Comparison of ENCODE assay signal across 10 mouse cellular contexts in the genomic region with DNA sequence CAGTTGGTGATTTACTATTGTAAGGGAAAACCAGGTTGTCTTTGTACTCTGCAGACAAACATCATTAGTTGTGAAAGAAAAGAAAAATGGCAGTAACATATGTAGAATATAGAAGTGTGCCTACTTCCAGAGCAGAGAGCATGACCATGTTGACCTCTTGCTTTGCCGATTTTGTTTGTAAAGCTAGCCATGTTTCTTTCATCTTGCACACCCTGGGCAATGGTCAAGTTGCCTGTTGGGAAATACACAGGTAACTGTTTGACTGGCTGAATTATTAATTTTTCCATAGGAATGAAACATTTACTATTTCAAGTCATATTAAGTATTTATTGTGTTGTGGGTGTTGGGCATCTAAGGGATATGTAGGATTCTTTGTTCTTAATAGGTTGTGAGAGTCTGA. TPM values are rescaled to one million over a fixed set of nuclear protein-coding genes. Genes with fewer than 3 reads are reported as not detected.
DNase-seq lines count a peak whose midpoint lies in the region; ATAC-seq and TF ChIP-seq lines count a peak whose summit lies in the region.
"Had no signal": no experiment of that assay in that cellular context is flagged by ENCODE, and none has a peak within 500 bp of the region (broad histone marks: within the 10 kb centered on the region; RNA-seq: fewer than 3 reads in every experiment).

No protein-coding gene starts in this region.

- peak overlapping the region; percentile 98 for H3K4me3 ChIP-seq in heart, embryonic 10.5 days
- H3K4me3 ChIP-seq in embryonic facial prominence, embryonic 12.5 days = peak overlapping the region; percentile 86
- H3K4me3 ChIP-seq in hindbrain, postnatal 0 days (ENCODE audit: low read length) = peak overlapping the region; percentile 69
- H3K4me3 ChIP-seq in midbrain, embryonic 11.5 days (ENCODE audit: low read depth, low read length) = peak overlapping the region; percentile 93

- no peak overlapping the region for H3K27ac ChIP-seq in heart, embryonic 10.5 days
- 0 out of 2 replicates have a peak overlapping the region, but pooled peaks have one; percentile 6 for H3K27ac ChIP-seq in embryonic facial prominence, embryonic 12.5 days
- no peak overlapping the region for H3K27ac ChIP-seq in hindbrain, postnatal 0 days
- no peak overlapping the region for H3K27ac ChIP-seq in midbrain, embryonic 11.5 days (ENCODE audit: low read depth, low read length)

- no peak overlapping the region for H3K9ac ChIP-seq in embryonic facial prominence, embryonic 12.5 days
- no peak overlapping the region for H3K9ac ChIP-seq in hindbrain, postnatal 0 days (replicated peaks; ENCODE audit: low read length)
- peak overlapping the region; percentile 96; the same call in 1 of the 2 replicates for H3K9ac ChIP-seq in midbrain, embryonic 11.5 days (ENCODE audit: low read length)

- ATAC-seq in embryonic facial prominence, embryonic 12.5 days (ENCODE audit: insufficient number of reproducible peaks, insufficient read depth, low FRiP score, low TSS enrichment) = no peak
- ATAC-seq in hindbrain, postnatal 0 days = no peak
- no peak for ATAC-seq in midbrain, embryonic 11.5 days (ENCODE audit: low FRiP score)

- H3K36me3 ChIP-seq in heart, embryonic 10.5 days = no peaks in the 10 kb centered on the region
- H3K36me3 ChIP-seq in embryonic facial prominence, embryonic 12.5 days = no peaks in the 10 kb centered on the region
- H3K36me3 ChIP-seq in hindbrain, postnatal 0 days (ENCODE audit: insufficient read depth, low read length) = no peaks in the 10 kb centered on the region
- H3K36me3 ChIP-seq in midbrain, embryonic 11.5 days (ENCODE audit: control insufficient read depth, insufficient read depth, low read length) = no peaks in the 10 kb centered on the region

- H3K9me3 ChIP-seq in heart, embryonic 10.5 days = no peaks in the 10 kb centered on the region
- no peaks in the 10 kb centered on the region for H3K9me3 ChIP-seq in embryonic facial prominence, embryonic 12.5 days
- H3K9me3 ChIP-seq in hindbrain, postnatal 0 days (ENCODE audit: low read length) = no peaks in the 10 kb centered on the region
- H3K9me3 ChIP-seq in midbrain, embryonic 11.5 days (ENCODE audit: control insufficient read depth, low read length) = no peaks in the 10 kb centered on the region

- no peak for TF ChIP-seq CTCF in hindbrain, postnatal 0 days (IDR thresholded peaks at IDR 0.05; ENCODE audit: low read depth)

- no peak for DNase-seq in heart, embryonic 10.5 days (ENCODE audit: low spot score)
- DNase-seq in heart, adult 8-10 months (ENCODE audit: low spot score) = no peak
- DNase-seq in hindbrain, postnatal 0 days (ENCODE audit: low spot score) = no peak
- peak; percentile 72 for DNase-seq in midbrain, embryonic 11.5 days (ENCODE audit: low spot score, missing footprints)
- DNase-seq in spleen, postnatal 36 days (ENCODE audit: low spot score in 2 of 2) = no peak
- no peak for DNase-seq in layer of hippocampus, adult 9-10 months (ENCODE audit: low spot score)
- DNase-seq in thymus, postnatal 10 days (ENCODE audit: low spot score in 2 of 2) = no peak
- DNase-seq: heart, postnatal 10 days; thymus, postnatal 36 days had no signal

- H3K27me3 ChIP-seq in heart, embryonic 10.5 days (ENCODE audit: insufficient read depth, poor library complexity, severe bottlenecking) = no peaks in the 10 kb centered on the region
- no peaks in the 10 kb centered on the region for H3K27me3 ChIP-seq in embryonic facial prominence, embryonic 12.5 days
- no peaks in the 10 kb centered on the region for H3K27me3 ChIP-seq in hindbrain, postnatal 0 days (ENCODE audit: insufficient read depth, low read length)
- no peaks in the 10 kb centered on the region for H3K27me3 ChIP-seq in midbrain, embryonic 11.5 days (ENCODE audit: control insufficient read depth, insufficient read depth, low read length)

- peaks cover 62% of the 10 kb centered on the region for H3K4me1 ChIP-seq in heart, embryonic 10.5 days
- H3K4me1 ChIP-seq in embryonic facial prominence, embryonic 12.5 days = peaks cover 36% of the 10 kb centered on the region
- H3K4me1 ChIP-seq in hindbrain, postnatal 0 days (ENCODE audit: insufficient read depth, low read length) = peaks cover 21% of the 10 kb centered on the region; the same call in 1 of the 2 replicates
- H3K4me1 ChIP-seq in midbrain, embryonic 11.5 days (ENCODE audit: control insufficient read depth, insufficient read depth, low read length) = peaks cover 13% of the 10 kb centered on the region

- peak overlapping the region; percentile 61 for H3K4me2 ChIP-seq in embryonic facial prominence, embryonic 12.5 days (replicated peaks)
- peak overlapping the region; percentile 86 for H3K4me2 ChIP-seq in hindbrain, postnatal 0 days (ENCODE audit: low read depth, low read length)
- peak overlapping the region; percentile 72 for H3K4me2 ChIP-seq in midbrain, embryonic 11.5 days

- WGBS in heart, embryonic 10.5 days = 57% methylated on average over 1 of the region's 1 CpGs
- WGBS in embryonic facial prominence, embryonic 12.5 days = 53% methylated on average over 1 of the region's 1 CpGs
- WGBS in hindbrain, postnatal 0 days = 47% methylated on average over 1 of the region's 1 CpGs
- WGBS in midbrain, embryonic 11.5 days = 63% methylated on average over 1 of the region's 1 CpGs

RNA-seq across cellular contexts. Expression of gene Pard3, which starts 2.1 kb away (rescaled TPM):
- 21.5 and 25.2 TPM in 2 replicates for polyA plus RNA-seq in heart, embryonic 10.5 days (2016; fragmentation: Nextera tagmentation; extraction: Ambion mirVana)
- total RNA-seq in heart, adult 8-10 months (2022) = 10 to 100 TPM; 30.2 to 32.1 (median 30.9) TPM
- 50.6 and 54.3 TPM in 2 replicates for polyA plus RNA-seq in embryonic facial prominence, embryonic 12.5 days (2016; fragmentation: Nextera tagmentation; extraction: Ambion mirVana)
- 29.3 and 36.0 TPM in 2 replicates for total RNA-seq in hindbrain, postnatal 0 days (2014; rRNA removed)
- 11.9 and 12.8 TPM in 2 replicates for polyA plus RNA-seq in hindbrain, postnatal 0 days (2015; fragmentation: Nextera tagmentation; extraction: Ambion mirVana)
- polyA plus RNA-seq in midbrain, embryonic 11.5 days (2014; fragmentation: Nextera tagmentation; extraction: Ambion mirVana) = 28.3 and 30.4 TPM in 2 replicates
